10 mouse cellular contexts compared by ENCODE assay signal in genomic region chr6:94774871-94775270, GRCm38 (mm10).
A peak's percentile ranks its signal among the peaks of the same experiment; 100 is the strongest.
DNase-seq lines count a peak whose midpoint lies in the region; ATAC-seq and TF ChIP-seq lines count a peak whose summit lies in the region.
"Had no signal": no experiment of that assay in that cellular context is flagged by ENCODE, and none has a peak within 500 bp of the region (broad histone marks: within the 10 kb centered on the region; RNA-seq: fewer than 3 reads in every experiment).

No protein-coding gene starts in this region.

- H3K4me3 ChIP-seq in gastrocnemius, adult 2 months, result no peak overlapping the region
- H3K4me3 ChIP-seq in MEL (ENCODE audit: control insufficient read depth in 1 of 2, insufficient read depth in 1 of 2, low read depth in 2 of 2, low read length in 2 of 2), result no peak overlapping the region
- no peak overlapping the region for H3K4me3 ChIP-seq in hindbrain, postnatal 0 days (ENCODE audit: low read length)
- no peak overlapping the region for H3K4me3 ChIP-seq in midbrain, embryonic 15.5 days
- H3K4me3 ChIP-seq in thymus, adult 2 months (ENCODE audit: control insufficient read depth, insufficient read depth, low read length), result no peak overlapping the region
- H3K4me3 ChIP-seq: liver, embryonic 13.5 days had no signal

- no peaks in the 10 kb centered on the region for H3K27me3 ChIP-seq in MEL (ENCODE audit: control insufficient read depth in 1 of 2, insufficient read depth in 2 of 2, low read length in 2 of 2)
- H3K27me3 ChIP-seq in hindbrain, postnatal 0 days (ENCODE audit: insufficient read depth, low read length), result no peaks in the 10 kb centered on the region
- no peaks in the 10 kb centered on the region for H3K27me3 ChIP-seq in midbrain, embryonic 15.5 days (replicated peaks)
- H3K27me3 ChIP-seq in thymus, adult 2 months (ENCODE audit: control insufficient read depth, insufficient read depth, low read length), result no peaks in the 10 kb centered on the region; the same call in 1 of the 2 replicates

- peak; percentile 9; the same call in 1 of the 2 replicates for TF ChIP-seq CTCF in gastrocnemius, adult 2 months (IDR thresholded peaks at IDR 0.05)
- no peak for TF ChIP-seq CTCF in MEL (IDR thresholded peaks at IDR 0.05 in 2 of 3, conservative IDR thresholded peaks at IDR 0.05 in 1 of 3; ENCODE audit: control insufficient read depth in 1 of 3, insufficient read depth in 1 of 3, low read depth in 2 of 3, low read length in 3 of 3, poor library complexity in 1 of 3, severe bottlenecking in 1 of 3)
- TF ChIP-seq CTCF in hindbrain, postnatal 0 days (IDR thresholded peaks at IDR 0.05; ENCODE audit: low read depth), result peak; percentile 26
- no peak for TF ChIP-seq CTCF in thymus, adult 2 months (IDR thresholded peaks at IDR 0.05; ENCODE audit: borderline replicate concordance, control insufficient read depth, extremely low read depth, insufficient read depth, low read length, poor library complexity)

- ATAC-seq in hindbrain, postnatal 0 days, result no peak
- no peak for ATAC-seq in midbrain, embryonic 15.5 days (replicated peaks)

- TF ChIP-seq RAD21 in MEL (IDR thresholded peaks at IDR 0.05; ENCODE audit: low read depth, low read length), result no peak; the same call in none of the 2 replicates

- no peaks in the 10 kb centered on the region for H3K79me2 ChIP-seq in MEL (ENCODE audit: control insufficient read depth, insufficient read depth, low read length, poor library complexity)

- WGBS in hindbrain, postnatal 0 days, result 99% methylated on average over 3 of the region's 3 CpGs
- WGBS in midbrain, embryonic 15.5 days, result 99% methylated on average over 3 of the region's 3 CpGs
- WGBS in thymus, adult 2 months, result 98% methylated on average over 3 of the region's 3 CpGs

- no peak for DNase-seq in gastrocnemius, adult 2 months
- DNase-seq in gastrocnemius, postnatal 10 days, result no peak
- DNase-seq in MEL (ENCODE audit: low read depth, low spot score), result no peak
- no peak for DNase-seq in hindbrain, postnatal 0 days (ENCODE audit: low spot score)
- no peak for DNase-seq in cerebellum, adult 8-10 months
- no peak for DNase-seq in thymus, adult 2 months
- no peak for DNase-seq in testis, postnatal 14 days (ENCODE audit: low spot score)
- DNase-seq: cerebellum, postnatal 36 days; liver, embryonic 13.5 days had no signal

- TF ChIP-seq EP300 in MEL (IDR thresholded peaks at IDR 0.05; ENCODE audit: low read depth in 1 of 2, low read length in 2 of 2), result no peak

- H3K4me1 ChIP-seq in MEL (ENCODE audit: control insufficient read depth in 1 of 2, insufficient read depth in 2 of 2, low read length in 2 of 2), result no peaks in the 10 kb centered on the region
- peaks cover 4% of the 10 kb centered on the region; the same call in 1 of the 2 replicates for H3K4me1 ChIP-seq in hindbrain, postnatal 0 days (ENCODE audit: insufficient read depth, low read length)
- peaks cover 23% of the 10 kb centered on the region for H3K4me1 ChIP-seq in midbrain, embryonic 15.5 days
- H3K4me1 ChIP-seq in thymus, adult 2 months (replicated peaks; ENCODE audit: control insufficient read depth, insufficient read depth, low read length), result peaks cover 2% of the 10 kb centered on the region; the same call in 1 of the 2 replicates

- H3K36me3 ChIP-seq in MEL (ENCODE audit: control insufficient read depth in 1 of 2, insufficient read depth in 2 of 2, low read length in 2 of 2), result no peaks in the 10 kb centered on the region
- H3K36me3 ChIP-seq in hindbrain, postnatal 0 days (ENCODE audit: insufficient read depth, low read length), result no peaks in the 10 kb centered on the region
- H3K36me3 ChIP-seq in midbrain, embryonic 15.5 days (replicated peaks), result no peaks in the 10 kb centered on the region
- no peaks in the 10 kb centered on the region for H3K36me3 ChIP-seq in thymus, adult 2 months (ENCODE audit: control insufficient read depth, insufficient read depth, low read length)
- H3K36me3 ChIP-seq: liver, embryonic 13.5 days had no signal

- no peak overlapping the region for H3K27ac ChIP-seq in gastrocnemius, adult 2 months
- H3K27ac ChIP-seq in MEL (ENCODE audit: control insufficient read depth, low read depth, low read length), result no peak overlapping the region
- H3K27ac ChIP-seq in hindbrain, postnatal 0 days, result no peak overlapping the region
- peak overlapping the region; percentile 81; the same call in 1 of the 2 replicates for H3K27ac ChIP-seq in midbrain, embryonic 15.5 days
- no peak overlapping the region for H3K27ac ChIP-seq in thymus, adult 2 months (ENCODE audit: control insufficient read depth, insufficient read depth, low read length)
- H3K27ac ChIP-seq: liver, embryonic 13.5 days had no signal

- intact Hi-C loops in gastrocnemius, adult 2 months (cut with DNase I), result loop anchor here (10.0 kb wide), 1 partner anchor 150 kb away; no protein-coding TSS in a partner anchor

- H3K4me2 ChIP-seq in hindbrain, postnatal 0 days (ENCODE audit: low read depth, low read length), result no peak overlapping the region
- H3K4me2 ChIP-seq in midbrain, embryonic 15.5 days, result peak overlapping the region; percentile 39; the same call in 1 of the 2 replicates

- no peaks in the 10 kb centered on the region for H3K9me3 ChIP-seq in MEL (replicated peaks; ENCODE audit: insufficient read depth, low read length)
- H3K9me3 ChIP-seq in hindbrain, postnatal 0 days (ENCODE audit: low read length), result no peaks in the 10 kb centered on the region
- H3K9me3 ChIP-seq in midbrain, embryonic 15.5 days, result no peaks in the 10 kb centered on the region
- H3K9me3 ChIP-seq: liver, embryonic 13.5 days had no signal

- no peak for TF ChIP-seq POLR2A in MEL (IDR thresholded peaks at IDR 0.05; ENCODE audit: control insufficient read depth in 1 of 2, insufficient read depth in 1 of 2, low read depth in 1 of 2, low read length in 2 of 2, poor library complexity in 1 of 2)
- TF ChIP-seq POLR2A in thymus, adult 2 months (IDR thresholded peaks at IDR 0.05; ENCODE audit: control insufficient read depth, extremely low read depth, insufficient read depth, low read length, poor library complexity), result no peak

- H3K9ac ChIP-seq in MEL (ENCODE audit: control insufficient read depth, low read depth, low read length, poor library complexity, severe bottlenecking), result no peak overlapping the region
- no peak overlapping the region for H3K9ac ChIP-seq in hindbrain, postnatal 0 days (replicated peaks; ENCODE audit: low read length)
- no peak overlapping the region for H3K9ac ChIP-seq in midbrain, embryonic 15.5 days
- H3K9ac ChIP-seq: liver, embryonic 13.5 days had no signal

TF ChIP-seq in MEL, 35 proteins besides CTCF, POLR2A, EP300 and RAD21:
- TF ChIP-seq CHD1 (IDR thresholded peaks at IDR 0.05; ENCODE audit: low read depth, low read length) (no peak), SMC3 (IDR thresholded peaks at IDR 0.05; ENCODE audit: low read depth, low read length) (peak; percentile 27; the same call in 1 of the 2 replicates)

Comparison
In these comparisons a context has a peak if more than half of its experiments do, and no peak if none do; other contexts are left out.
1. CTCF ChIP-seq: peak in gastrocnemius, adult 2 months (single experiment) and hindbrain, postnatal 0 days (single experiment); none in MEL (0 of 3) and thymus, adult 2 months (single experiment).